Mouse (Mus musculus) forelimb bud, embryonic 11.5 days (tissue): ENCODE data around the gene Catsperg2.
"Not testable (repeated sequence)": the region's sequence is repeated elsewhere in the genome, so short reads cannot be mapped to it uniquely, and the experiment has no call there.

Experiments used
- DNase-seq: peaks from one replicate; pipeline ENCODE4 v3.0.0-alpha.2; 2012; ENCODE audit warnings: low read depth, low spot score

The Catsperg2 gene

DNA sequence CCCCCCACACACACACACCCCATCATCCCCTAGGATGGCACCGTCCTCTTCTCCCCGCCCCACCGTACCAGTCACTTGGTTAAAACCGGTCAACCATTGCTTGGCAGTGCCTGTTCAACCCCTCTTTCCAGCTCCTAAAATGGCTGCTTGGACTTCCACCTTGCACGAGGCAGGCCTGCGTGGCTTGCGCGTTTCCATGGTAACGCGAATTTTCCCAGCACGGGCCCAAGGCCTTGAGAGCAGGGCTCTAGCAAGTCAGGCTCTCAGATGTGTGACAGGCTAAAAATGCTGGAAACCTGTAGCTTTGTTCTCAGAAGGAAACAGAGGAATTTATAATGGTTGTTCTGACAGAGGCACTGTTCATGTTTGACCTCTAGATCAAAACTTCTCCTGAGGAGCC is at the start of gene Catsperg2:
TSS of gene Catsperg2 (minus strand) at position 173 of the 400 bp plus-strand sequence.
- not testable (repeated sequence) for DNase-seq

DNA sequence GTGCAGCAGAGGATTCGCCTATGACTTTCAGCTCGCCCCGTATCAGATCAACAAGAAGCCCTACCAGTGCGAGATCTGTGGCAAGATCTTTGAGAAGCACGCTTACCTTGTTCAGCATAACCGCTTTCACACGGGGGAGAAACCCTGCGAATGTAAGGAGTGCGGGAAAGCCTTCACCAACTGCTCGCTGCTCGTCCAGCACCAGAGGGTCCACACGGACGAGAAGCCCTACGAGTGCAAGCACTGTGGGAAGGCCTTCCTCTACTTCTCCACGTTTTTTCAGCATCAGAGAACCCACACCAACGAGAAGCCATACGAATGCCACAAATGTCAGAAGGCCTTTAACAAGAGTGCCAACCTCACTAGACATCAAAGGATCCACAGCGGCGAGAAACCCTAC is 49.7 kb upstream of the Catsperg2 start:
- no peak for DNase-seq

DNA sequence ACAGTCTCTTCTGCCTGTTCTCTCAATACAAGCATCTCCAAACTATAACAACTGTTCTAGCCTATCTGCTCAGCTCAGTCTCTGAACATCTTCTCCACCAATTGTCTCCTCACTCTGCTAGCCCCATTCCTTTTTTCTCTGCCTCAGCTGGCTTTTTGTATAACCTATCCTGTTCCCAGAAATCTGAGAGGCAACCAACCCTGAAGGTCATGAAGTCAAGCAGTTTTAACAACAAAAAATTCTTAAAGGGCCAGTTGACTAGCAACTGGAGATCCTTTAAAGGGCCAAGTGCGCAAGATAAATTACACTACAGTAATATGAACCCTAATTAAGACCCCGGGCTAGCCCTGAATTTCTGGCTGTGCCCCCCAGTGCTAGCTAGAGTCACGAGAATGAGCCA is 47.5 kb upstream of the Catsperg2 start:
- no peak for DNase-seq

DNA sequence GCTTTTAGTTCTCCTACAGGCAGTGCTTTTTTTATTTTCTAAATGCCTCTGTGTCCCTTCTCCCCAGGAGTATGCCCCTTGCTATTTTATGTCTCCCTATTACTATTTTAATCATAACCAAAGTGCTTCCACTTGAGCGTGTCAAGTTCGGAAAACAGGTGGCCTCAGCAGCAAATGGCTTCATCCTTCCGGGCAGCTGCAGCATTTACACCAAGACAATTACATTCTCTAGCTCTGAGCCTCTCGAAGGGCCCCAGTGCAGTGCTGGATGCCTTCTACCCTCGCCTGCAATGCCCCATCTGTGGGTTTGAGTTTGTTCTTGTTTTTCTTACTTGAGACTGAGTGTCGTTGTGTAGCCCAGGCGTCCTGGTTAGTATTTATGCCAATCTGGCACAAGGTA is 46.7 kb upstream of the Catsperg2 start:
- DNase-seq, result no peak

DNA sequence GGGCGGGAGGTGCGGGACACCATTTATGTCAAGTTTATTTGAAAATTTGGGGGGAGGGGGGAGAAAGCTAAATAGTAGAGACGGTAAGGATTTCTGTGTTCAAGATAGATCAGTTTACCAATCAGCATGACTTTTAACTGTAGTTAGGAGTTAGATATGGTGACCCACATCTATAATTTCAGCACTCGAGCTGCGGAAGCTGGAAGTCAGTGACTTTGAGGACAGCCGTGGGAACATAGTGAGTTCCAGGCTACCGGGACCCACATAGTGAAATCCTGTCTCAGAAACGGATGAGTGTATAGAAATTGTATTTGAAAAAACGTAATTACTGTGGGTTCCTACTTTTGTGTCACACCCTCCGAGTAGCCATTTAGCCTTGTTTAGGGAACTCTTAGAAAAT is 42.1 kb upstream of the Catsperg2 start:
- no peak for DNase-seq

DNA sequence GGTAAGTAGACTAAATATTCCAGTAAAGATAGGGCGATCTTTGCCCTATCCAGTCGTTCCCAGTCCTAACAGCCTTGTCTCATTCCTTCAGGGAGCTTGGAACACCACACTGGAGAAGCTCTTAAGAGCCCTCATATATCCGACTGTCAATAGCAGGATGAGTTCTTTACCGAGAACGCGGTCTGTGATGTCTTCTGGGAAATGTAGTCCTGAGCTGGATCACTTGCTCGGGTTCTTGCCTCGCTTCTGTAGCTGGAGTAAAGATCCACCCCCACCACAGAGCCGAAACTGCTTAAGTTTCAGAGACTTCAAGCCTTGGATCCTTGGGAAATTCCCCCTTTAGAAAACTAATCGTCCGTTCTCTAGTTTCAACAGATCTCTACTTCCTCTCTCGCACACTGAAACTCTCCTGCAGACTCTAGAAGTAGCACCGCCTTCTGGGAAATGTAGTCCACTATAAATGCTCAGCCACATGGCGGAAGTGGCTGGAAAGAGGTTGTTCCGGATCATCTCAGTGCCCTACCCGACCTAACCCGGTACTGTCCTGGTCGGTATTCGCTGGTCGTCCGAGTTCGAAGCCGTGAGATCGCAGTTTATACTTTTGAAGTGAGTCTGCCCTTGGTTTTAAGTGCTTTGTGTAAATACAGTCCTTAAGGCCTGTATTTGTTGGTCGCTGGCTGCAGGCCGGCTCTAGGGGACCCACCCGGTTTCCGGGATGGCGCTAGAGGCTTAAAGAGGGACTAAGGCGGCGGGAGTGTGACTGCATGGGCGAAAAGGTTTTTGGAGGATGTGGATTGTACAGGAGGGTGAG is 41.5 kb upstream of the Catsperg2 start, which contains the start of gene Zfp84:
TSS of gene Zfp84 (plus strand) at position 463 of the 811 bp plus-strand sequence.
- DNase-seq, result peak; percentile 91

DNA sequence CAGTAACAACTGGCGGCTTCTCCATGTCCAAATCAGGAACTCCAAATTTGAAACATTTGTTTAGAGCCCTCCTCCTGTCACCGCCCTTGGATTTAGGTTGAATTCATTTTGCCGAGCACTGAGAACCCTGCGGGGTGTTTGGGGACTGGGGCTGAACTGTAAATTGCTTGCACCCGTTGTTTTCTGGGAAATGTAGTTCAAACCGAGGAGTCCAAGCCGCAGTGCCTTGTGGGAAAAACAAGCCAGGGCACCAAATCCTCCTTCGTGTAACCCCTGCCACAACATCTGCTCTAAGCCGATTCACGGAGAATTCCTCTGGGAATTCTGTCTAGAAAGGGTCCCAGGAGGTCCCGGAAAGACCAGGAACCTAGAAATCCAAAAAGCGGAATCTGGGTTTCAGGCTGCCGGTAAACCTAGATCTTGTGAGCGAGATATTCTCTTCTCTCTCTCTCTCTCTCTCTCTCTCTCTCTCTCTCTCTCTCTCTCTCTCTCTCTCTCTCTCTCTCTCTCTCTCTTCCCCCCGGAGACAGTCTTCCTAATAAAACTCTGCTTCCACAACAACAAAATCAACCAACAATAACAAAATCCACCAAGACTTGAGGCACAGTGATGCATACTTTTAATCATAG is 40.3 kb upstream of the Catsperg2 start:
- DNase-seq, result peak; percentile 82

DNA sequence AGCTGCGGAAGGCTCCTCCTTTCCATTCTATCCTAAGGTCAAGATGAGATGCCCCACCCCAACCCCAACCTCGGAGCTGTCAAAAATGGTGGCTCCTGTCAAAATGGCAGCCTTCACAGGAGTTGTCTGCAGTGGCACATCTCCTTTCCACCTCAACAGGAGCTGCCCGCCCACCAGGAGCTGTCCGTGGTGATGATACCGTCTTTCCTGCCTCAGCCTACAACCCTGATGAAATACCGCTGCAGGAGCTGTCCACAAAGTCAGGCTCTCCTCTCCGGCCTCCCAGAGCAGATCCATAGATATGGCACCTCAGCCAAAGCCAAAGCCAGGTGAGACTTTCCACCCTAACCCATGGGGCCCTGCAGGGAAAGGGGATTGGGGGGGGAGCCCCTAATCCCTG is 37.9 kb upstream of the Catsperg2 start:
- DNase-seq, result no peak

DNA sequence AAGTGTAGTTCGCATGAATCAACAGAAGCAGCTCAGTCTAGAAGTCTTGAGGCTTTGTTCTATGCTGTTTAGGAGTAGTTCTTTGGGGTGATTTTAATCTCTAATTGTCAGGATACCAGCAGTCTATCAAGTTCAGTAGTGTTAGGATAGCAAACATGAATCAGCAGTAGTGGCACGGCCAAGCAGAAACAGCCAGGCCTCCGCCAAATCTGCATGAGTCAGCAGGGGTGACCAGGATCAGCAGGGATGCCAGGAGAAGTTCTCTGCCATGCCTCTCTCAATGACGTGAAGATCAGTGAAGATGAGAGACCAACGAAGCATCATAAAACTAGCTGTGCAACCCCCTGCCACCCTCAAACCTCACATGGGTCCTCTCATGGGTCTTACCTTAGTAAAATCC is 33.6 kb upstream of the Catsperg2 start:
- no peak for DNase-seq

DNA sequence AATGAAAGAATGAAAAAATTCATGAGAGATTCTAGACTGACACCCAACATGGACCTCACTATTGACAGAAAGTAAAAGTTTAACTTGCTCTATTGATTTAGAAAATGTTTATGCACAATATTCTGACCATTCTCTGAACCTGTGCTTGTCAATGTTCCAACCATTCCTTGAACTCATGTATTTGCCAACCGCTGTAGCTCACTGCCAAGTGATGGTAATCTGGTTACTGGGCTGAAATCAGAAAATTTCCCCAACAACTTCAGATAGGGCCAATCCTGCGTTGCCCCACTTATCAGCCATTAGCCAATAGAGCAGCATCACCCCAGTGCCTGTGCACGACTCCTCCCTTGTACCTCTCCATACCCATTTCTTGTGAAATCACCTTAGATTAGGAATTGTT is 15.4 kb upstream of the Catsperg2 start:
- no peak for DNase-seq

DNA sequence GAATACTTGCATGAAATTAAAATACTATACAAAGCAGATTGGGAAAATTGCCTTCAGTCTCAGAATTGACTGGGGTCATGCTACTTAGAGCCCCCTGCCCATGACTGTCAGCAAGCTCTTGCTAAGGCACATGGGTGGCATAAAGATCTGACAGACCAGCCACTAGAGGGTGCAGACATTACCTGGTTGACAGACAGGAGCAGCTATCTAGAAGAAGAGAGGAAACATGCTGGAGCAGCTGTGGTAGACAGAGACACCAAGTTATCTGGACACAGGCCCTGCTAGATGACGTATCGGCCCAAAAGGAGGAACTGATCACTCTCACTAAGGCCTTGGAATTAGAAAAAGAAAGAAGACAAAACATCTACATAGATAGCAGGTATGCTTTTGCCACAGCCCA is 1.2 kb upstream of the Catsperg2 start:
- no peak for DNase-seq

DNA sequence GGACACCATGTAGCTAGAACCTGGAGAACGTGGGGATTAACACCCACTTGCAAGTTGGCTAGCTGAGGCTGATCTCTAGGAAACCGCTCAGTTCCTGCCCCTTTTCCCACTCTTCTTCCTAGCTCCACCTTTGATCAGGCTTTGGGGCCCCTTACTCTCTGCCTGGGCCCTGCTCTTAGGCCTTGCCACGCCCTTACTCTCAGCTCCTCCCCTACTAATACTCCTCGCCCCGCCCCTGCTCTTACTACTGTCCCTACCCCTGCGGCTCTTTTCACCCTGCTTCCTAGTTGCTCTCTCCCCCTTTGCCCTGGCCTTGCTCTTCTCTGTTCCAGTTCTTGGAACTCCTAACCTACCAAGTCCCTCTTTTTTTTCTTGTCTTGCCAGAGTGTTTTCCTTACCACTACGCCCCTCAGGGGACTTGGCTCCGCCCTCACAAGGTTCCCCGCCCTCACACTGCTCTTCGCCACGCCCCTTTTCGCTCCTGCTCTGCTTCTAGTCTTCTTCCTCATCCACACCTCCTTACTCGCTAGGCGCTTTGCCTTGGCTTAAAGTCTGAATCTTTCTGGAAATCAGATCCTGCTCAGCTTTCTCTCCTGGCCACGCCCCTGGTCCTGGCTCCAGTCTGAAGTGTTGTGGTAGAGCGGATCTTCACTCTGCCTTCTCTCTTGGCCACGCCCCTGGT is 1.2 kb downstream of the Catsperg2 start:
- DNase-seq, result peak; percentile 29

DNA sequence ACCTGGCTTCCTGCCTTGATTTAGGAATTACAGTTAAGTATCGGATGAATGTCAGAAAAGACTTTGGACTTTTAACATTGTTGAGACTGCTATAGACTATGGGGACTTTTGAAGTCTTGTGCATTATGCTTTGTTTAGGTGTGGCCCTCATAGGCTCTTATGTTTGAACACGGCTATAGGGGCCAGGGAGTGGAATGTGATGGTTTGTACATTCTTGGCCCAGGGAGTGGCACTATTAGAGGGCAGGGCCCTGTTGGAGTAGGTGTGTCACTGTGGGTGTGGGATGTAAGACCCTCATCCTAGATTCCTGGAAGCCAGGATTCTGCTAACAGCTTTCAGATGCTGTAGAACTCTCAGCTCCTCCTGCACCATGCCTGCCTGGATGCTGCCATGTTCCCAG is 17.9 kb downstream of the Catsperg2 start:
- not testable (repeated sequence) for DNase-seq

DNA sequence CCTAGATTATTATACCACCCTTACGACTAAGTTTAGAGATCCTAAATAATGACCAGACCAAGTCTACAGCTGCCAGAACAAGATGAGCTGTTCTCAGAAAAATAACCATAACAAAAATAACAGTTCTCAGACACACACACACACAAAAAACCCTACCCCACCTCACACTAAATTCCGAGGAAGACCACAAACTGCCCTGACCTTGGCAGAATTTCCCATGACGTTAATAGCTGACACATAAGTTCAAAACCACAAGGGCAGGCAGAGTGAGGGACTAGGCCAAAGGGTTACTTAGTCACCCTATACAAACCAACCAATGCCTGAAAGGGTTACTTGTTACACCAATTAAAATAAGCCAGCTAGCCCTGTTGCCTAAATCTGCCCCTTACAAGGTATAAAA is 31.6 kb downstream of the Catsperg2 start:
- not testable (repeated sequence) for DNase-seq

DNA sequence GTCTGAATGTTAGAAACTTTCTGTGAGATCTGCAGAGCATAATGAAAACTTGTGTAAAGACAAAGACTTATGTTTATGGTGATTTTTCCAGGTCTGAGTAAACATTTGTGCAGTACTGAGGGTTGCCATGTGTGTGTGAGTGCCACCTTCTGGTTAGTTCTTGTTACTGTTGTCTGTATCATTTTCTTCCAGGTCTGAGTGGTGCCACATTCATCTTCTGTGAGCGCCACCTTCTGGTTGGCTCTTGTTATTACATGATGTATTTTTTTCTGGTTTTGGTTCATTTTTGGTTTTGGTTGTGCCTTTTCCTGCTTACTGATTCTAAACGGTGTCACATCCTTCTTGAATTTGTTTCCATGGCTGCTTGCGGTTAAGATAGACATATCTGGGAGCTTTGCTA is 45.0 kb downstream of the Catsperg2 start:
- peak; percentile 2 for DNase-seq
